Mouse (Mus musculus): ENCODE measurements at regions not wholly inside any gene's neighbourhood (a gene's known extent, or its start where the extent isn't known, plus 50 kb on each side); places are given as distances from the start of the nearest gene placed in this dataset.
"Not testable (repeated sequence)": the region's sequence is repeated elsewhere in the genome, so short reads cannot be mapped to it uniquely, and the experiment has no call there.

GRCm38 (mm10) chr1:47646681-47647080 lies 754.0 kb upstream of the Slc39a10 start:
- DNase-seq (ENCODE audit: low read depth, low spot score): no peak

DNA sequence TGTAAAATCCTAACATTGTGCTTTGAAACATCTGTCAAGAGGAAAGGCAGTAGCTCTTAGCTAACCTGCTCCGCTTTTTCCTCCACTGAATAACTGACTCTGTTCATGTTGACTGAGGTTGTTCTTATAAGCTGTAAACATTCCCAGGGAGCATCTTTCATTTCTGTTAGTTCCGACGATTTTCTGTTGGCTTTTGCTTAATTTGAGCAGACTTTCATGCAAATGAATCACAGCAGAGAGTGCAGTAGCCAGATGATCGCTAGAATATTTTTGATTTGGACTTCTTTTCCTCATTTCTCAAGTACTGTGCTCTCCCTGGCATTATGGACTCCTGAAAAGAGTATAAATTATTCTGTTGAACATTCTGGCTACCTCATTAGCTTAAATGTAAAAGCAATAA lies 713.9 kb upstream of the Slc39a10 start:
- peak; percentile 21 for DNase-seq (ENCODE audit: low read depth, low spot score)

GRCm38 (mm10) chr1:47603989-47604360 lies 711.3 kb upstream of the Slc39a10 start:
- no peak for DNase-seq (ENCODE audit: low read depth, low spot score)

DNA sequence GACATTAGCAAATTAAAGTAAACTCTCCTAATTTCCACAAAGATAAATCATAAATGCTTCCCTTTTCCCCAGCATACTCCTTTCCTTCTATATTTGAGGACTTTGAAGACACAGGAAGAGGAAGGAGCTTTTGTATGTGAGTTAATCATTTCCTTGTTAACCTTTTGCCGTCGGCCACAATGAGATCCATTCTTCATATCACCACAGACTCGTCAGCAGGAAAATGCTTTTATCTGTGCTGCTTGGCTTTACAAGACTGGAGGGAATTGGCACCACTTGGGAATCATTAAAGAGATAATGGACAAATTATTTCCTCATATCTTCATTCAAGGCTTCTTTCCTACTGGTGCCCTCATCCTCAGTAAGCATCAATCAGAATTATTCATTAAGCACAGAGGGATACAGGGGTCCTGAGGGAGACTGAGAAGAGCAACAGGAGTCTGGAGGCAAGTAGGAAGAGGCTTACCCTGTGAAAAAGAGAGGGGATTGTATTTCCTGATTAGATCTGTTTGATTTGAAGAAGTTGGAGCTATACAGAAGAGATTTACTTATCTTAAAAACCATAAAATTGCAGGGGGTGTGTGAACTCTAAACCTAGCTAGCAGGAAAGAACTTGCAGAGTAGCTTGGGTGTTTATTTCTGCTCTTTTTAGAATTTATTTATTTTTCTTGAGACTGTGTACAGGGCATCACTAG lies 710.8 kb upstream of the Slc39a10 start:
- DNase-seq (ENCODE audit: low read depth, low spot score): no peak

DNA sequence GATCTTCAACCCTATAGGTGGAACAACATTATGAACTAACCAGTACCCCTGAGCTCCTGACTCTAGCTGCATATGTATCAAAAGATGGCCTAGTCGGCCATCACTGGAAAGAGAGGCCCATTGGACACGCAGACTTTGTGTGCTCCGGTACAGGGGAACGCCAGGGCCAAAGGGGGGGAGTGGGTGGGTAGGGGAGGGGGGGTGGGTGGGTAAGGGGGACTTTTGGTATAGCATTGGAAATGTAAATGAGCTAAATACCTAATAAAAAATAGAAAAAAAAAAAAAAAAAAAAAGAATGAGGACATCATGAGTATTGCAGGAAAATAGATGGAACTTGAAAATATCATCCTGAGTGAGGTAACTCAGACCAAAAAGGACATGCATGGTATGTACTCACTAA lies 701.0 kb upstream of the Slc39a10 start:
- DNase-seq (ENCODE audit: low read depth, low spot score): not testable (repeated sequence)

DNA sequence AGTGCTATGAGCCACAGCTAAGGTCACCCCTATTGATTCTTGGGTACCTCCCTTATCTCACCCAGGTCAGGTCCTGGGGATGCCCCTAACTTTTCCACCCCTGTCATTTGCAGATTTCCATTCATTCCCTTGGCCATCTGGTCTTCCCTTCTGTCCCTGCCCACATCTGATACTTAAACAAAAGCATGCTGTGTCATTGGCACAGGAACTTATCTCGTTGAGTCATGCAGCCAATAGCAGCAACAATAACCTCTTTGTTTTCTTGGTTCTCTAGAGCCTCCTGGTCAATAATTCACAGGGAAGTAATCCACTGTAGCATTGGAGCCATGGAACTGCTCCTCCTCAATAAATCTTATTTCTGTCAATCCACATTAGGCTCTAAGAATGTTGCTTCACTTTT lies 653.0 kb upstream of the Slc39a10 start:
- DNase-seq (ENCODE audit: low read depth, low spot score): no peak

DNA sequence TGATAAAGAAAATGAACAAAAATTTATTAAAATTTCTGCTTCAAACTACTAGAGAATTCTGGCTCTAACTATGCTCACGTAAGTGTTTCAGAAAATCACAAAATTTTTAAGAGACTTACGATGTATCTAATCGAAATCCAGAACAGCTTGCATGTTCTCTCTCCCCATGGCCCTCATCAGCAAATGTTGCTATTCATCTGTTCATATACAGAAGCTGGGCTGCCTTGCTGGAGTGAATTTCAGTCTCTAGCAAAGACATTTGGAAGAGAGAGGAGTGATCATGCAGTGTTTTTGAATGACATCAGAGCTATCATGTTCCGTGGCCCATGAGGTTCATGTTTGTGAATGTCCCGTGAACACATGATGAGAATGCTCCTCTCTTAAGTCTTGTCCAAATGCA lies 618.8 kb upstream of the Slc39a10 start:
- DNase-seq (ENCODE audit: low read depth, low spot score): peak; percentile 17

DNA sequence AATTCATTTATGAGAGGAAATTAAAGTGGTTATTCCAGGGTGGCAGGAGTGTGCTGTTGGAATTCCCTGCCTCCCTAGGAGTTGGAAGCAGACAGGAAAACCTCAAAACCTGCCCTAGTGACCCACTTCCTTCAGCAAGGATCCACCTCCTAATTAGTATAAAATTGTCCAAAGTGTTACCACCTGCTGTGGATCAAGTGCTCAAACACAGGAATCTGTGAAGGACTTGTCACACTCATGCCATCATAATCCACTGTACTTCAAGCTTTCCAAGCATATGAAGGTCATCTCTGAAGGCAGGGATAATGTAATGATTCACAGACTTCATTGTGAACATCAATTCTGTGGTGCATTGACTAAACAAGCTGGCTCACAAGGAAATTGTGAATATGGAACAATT lies 615.1 kb upstream of the Slc39a10 start:
- no peak for DNase-seq (ENCODE audit: low read depth, low spot score)

DNA sequence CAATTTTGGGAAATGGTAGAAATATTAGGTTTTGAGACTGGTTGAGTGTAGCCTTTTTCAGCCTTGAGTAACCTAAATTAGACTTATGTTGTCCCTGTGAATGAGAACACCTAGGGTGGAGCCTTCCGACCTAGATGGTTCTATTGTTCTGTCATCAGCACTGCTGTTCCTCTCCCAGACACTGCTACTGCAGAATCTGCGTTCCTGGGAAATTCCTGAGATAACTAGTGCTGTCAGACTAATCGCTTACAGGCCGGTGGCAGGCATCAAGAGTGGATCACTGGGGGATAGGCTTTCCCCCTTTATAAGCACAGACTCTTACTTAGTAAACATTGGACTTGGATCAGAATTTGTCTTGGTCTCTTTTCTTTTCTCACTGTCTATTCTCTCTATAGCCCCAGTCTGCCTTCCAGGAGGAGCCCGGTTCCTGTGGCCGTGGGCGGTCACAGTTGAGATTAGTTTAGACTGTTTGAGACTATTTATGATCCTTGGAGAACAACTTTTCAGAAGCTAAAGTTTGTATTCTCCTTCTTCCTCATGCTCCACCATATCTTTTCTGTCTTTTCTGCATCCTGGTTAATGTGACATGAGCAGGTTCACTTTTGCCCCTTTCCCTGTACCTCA lies 596.0 kb upstream of the Slc39a10 start:
- DNase-seq (ENCODE audit: low read depth, low spot score): peak; percentile 43

DNA sequence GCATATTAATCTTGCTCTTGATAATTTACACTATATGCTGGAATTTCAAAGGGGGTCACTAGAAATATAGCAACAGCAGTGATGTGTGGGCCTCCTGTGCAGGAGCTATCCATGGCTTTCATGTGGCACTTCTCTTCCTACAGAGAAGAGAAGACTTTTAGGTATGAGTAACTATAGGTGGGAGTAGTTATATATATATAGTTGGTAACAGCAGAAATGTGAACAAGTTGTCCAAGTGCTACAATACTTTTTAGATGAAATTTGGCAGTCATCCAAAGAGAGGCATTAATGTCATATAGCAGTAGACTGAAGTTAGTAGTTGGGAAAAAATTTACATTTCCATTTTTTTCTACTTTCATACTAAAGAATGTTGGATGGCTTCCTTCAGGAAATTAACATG lies 593.4 kb upstream of the Slc39a10 start:
- peak; percentile 72 for DNase-seq (ENCODE audit: low read depth, low spot score)

GRCm38 (mm10) chr1:47479059-47479458 lies 586.4 kb upstream of the Slc39a10 start:
- DNase-seq (ENCODE audit: low read depth, low spot score): no peak

DNA sequence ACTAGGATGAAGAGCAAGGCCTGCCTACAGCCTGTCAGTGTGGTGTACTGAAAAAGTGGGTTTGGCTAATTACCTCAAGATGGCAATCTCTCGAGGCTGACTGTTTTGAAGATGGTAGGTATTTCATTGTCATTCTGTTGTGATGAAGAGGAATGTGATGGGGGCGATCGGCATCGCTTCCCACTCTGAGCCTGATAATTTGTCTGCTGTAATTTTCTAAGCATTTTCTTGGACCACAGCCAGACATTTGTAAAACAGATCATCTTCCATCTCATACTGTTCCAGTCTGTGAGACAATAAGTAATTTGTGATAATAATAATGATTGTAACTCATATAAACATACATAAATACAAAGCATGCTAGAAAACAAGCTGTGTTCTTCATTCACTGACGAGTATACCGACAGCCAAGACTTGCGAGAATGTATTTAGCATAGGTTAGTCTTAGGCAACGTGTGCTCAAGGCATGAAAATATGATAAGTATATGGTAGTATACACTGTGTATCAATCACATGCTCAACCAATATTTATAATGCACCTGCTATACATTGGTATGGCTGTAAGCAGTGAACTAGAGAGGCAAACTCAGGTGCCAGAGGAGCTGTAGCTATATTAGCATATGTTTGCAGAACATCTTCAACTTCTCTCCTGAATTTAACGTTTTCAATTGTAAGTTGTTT lies 574.1 kb upstream of the Slc39a10 start:
- no peak for DNase-seq (ENCODE audit: low read depth, low spot score)

DNA sequence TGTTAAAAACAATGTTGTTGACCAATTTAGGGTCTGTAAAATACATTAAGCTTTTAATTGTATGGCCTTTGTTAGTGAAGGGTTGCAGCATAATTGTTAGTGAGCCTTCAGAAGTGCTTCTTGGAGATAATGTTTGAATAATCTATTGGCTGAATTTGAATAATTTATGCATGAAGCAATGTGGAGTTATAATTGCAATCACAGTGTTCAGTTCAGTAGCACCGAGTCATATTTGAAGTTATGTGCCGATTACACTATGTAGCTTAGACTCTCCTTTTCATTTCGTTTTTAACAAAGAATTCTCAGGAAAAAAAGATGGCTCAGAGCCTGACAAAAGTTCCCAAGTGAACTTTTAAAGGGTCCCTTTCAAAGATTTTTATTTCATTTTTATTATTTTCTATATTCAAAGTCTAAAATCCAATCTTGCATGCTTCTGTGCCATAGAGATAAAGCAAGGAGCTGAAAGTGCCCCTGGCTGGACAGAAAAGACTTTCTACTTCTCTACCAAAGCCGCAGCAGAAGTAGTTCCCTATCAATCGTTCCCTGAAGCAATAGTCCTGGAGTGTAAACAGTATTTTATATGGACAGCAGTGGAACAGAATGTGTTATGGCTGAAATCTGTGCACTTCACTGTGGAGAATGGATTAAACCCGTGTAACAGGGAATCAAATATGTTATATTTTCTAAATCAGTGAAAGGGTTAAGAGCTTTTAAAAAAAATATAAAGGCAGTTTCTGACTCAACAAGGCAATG lies 556.3 kb upstream of the Slc39a10 start:
- no peak for DNase-seq (ENCODE audit: low read depth, low spot score)

DNA sequence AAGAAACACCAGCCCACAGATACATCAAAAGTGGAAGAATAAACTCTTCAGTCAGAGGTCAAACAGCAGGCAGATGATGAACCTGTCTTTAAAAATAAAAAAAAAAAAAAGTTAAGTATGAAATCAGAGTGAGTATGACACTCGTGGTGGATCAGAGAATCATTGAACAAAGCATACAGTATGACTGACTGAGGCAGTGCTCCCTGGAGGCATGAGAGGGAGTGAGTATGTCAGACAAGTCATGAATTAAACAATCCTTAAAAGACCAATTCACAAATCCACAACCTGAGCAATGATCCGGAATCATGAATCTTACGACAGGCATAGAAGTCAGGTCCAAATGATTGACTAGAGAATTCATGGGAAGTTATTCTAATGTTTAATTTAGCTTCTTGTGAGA lies 555.4 kb upstream of the Slc39a10 start:
- no peak for DNase-seq (ENCODE audit: low read depth, low spot score)

GRCm38 (mm10) chr1:47446021-47446420 lies 553.4 kb upstream of the Slc39a10 start:
- DNase-seq (ENCODE audit: low read depth, low spot score): no peak

DNA sequence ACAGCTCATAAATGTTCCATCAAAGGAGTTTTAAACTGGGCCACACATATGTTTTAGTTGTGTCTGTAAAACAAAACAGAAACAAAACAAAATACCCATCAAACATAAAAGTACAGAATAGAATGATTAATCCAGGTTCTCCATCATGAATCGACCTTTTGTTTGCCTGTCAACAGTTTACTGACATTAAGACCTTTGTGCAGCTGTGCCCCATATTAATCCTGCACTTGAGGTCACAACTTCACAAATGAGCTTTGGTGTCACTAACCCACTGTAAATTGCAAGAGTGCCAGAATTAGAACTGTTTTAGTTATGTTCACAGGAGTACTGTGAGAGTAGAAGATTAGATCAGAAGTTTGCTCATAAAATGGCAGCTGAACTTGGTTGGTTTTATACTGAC lies 540.2 kb upstream of the Slc39a10 start:
- no peak for DNase-seq (ENCODE audit: low read depth, low spot score)

- DNase-seq (ENCODE audit: low read depth, low spot score): peak; percentile 2
Observed at GRCm38 (mm10) chr1:47405164-47405563, 512.5 kb upstream of the Slc39a10 start.

DNA sequence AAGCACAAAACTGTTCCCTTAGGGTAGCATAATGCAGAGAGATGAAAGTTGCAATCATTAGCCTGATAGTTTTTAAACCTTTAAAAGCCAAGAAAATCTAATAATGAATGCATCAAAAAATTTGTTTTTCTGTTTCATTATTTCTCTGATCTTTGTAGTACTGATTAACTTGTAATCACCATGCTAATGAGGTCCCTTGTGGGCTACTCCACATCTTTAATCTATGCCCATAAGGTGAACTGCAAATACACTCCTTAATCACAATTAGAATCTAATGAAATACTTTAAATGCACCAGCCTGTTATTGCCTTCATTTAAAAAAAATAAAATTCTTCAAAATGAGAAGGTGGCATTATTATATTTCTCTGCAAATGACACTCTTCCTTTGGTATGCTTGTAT lies 493.9 kb upstream of the Slc39a10 start:
- DNase-seq (ENCODE audit: low read depth, low spot score): no peak

GRCm38 (mm10) chr1:47378795-47379194 lies 486.1 kb upstream of the Slc39a10 start:
- no peak for DNase-seq (ENCODE audit: low read depth, low spot score)

DNA sequence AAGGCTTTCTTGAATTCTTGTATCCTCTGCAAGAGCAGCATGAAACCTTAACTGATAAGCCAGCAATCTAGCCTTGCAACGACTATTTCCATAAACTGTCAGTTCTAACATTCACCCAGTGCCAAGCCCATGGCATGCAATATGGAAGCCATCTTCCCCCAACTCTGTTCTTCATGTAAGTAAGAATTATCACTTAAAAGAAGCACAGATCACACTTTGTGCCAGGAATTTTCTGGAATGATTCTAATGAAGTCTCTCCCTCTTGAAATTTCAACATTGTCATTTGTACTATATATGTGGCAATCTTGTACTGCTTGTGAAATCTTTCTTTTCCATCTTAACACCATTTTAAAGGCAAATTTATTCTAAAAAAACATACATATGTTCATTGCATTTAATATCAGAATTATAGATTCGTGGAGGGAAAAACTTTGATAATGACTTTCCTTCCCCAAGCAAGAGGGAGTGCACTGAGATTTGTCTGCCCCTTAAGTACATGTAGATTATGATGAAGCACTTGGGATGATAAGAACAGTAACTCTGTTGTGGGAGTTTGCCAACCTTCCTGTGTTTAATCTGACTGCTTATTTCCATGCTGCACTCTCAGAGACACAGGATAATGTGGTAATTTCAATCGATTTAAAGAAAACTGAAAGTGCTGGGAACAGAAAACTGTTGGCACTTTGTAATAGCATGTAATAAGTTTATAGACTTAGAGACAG lies 447.2 kb upstream of the Slc39a10 start:
- DNase-seq (ENCODE audit: low read depth, low spot score): no peak

GRCm38 (mm10) chr1:47310572-47311075 lies 418.0 kb upstream of the Slc39a10 start:
- DNase-seq (ENCODE audit: low read depth, low spot score): no peak

Data from brain, adult 2 months (tissue).